Mouse (Mus musculus) lung, adult 2 months (tissue): ENCODE results near the gene Snrnp27.

Source experiments
- CTCF ChIP-seq: fragments of 200-500 bp; IDR thresholded peaks from 2 replicates; pipeline ENCODE4 v1.5.1; 2011; ENCODE audit warnings: mild to moderate bottlenecking, low read length, control low read depth; ENCODE audit not compliant: insufficient read depth
- POLR2A ChIP-seq: fragments of 200-500 bp; IDR thresholded peaks from 2 replicates; pipeline ENCODE4 v1.6.1; 2011; ENCODE audit warnings: low read depth, mild to moderate bottlenecking, control low read depth, low read length, borderline replicate concordance; ENCODE audit errors: extremely low read depth

GRCm38 (mm10) chr6:86660161-86660877 lies 24.0 kb downstream of the Snrnp27 start:
- TF ChIP-seq POLR2A (no peak), CTCF (no peak)
